Mouse (Mus musculus): Measurements from ENCODE around the gene Atp6v1g1.

DNA sequence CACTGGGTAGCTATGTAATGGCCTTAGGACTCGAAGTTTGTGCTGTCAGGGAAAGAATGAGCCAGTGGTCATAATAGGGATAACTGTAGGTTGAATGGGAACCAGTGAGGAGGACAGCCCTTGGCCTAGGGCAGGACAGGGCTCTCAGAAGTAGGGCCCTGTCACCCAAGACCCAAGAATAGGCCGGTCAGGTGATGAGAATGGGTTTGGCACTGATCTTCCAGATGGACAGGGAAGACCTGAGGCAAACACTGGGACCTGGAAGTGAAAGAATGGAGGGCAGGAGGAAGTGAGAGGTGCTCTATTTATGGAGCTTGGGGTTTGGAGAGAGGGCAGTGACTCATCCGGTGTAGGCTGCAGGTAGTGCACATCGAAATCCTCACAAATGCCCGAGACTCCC is 12.1 kb downstream of the Atp6v1g1 start:
- no peak for TF ChIP-seq CTCF (conservative IDR thresholded peaks at IDR 0.05; ENCODE audit: insufficient read depth, insufficient read length, low read depth, low read length)
- TF ChIP-seq POLR2A (IDR thresholded peaks at IDR 0.05; ENCODE audit: low read depth, low read length): no peak
